Mouse (Mus musculus) lung, embryonic 16.5 days (tissue): ENCODE data around the gene Slc40a1. TPM values are rescaled to one million over a fixed set of nuclear protein-coding genes. Genes with fewer than 3 reads are reported as not detected.

Source experiments
- ATAC-seq: fragments of 200-750 bp; cut with Nextera tagmentation; 2 replicates; pipeline ENCODE4 v1.8.0; 2017; ENCODE audit warnings: low read depth, mild to moderate bottlenecking, moderate library complexity
- H3K27ac ChIP-seq: fragments of 300-500 bp; sonication (generic); 2 replicates; pipeline ENCODE4 v1.5.1; 2014; ENCODE audit warnings: mild to moderate bottlenecking, control low read depth, low read length
- H3K27me3 ChIP-seq: fragments of 300-500 bp; sonication (generic); 2 replicates; pipeline ENCODE4 v1.6.1; 2014; ENCODE audit warnings: low read depth, low read length, mixed read lengths; ENCODE audit not compliant: control insufficient read depth, insufficient read depth
- H3K36me3 ChIP-seq: fragments of 300-500 bp; sonication (generic); 2 replicates; pipeline ENCODE4 v1.6.1; 2014; ENCODE audit warnings: low read length; ENCODE audit not compliant: control insufficient read depth, insufficient read depth
- H3K4me1 ChIP-seq: fragments of 300-500 bp; sonication (generic); replicated peaks from 2 replicates; pipeline ENCODE4 v1.6.1; 2014; ENCODE audit warnings: low read length, mixed read lengths; ENCODE audit not compliant: control insufficient read depth, insufficient read depth
- H3K4me2 ChIP-seq: fragments of 300-500 bp; sonication (generic); 2 replicates; pipeline ENCODE4 v1.6.1; 2014; ENCODE audit warnings: low read depth, low read length, control low read depth
- H3K4me3 ChIP-seq: fragments of 300-500 bp; sonication (generic); 2 replicates; pipeline ENCODE4 v1.5.1; 2014; ENCODE audit warnings: mild to moderate bottlenecking, low read length, control low read depth
- H3K9ac ChIP-seq: fragments of 300-500 bp; sonication (generic); 2 replicates; pipeline ENCODE4 v1.6.1; 2014; ENCODE audit warnings: low read length, control low read depth
- H3K9me3 ChIP-seq: fragments of 300-500 bp; sonication (generic); 2 replicates; pipeline ENCODE4 v1.6.1; 2016; ENCODE audit warnings: low read length; ENCODE audit not compliant: control insufficient read depth
- WGBS: fragments of 180-500 bp; shearing (Covaris S2); extraction: QIAGEN DNeasy Blood & Tissue Kit; methylation state at CpG from one replicate; pipeline ENCODE4 v1.1.7; 2014; 5-methylcytosine and 5-hydroxymethylcytosine counted together
- polyA plus RNA-seq: library from polyadenylated mRNA; unstranded; fragments of >200 nt; fragmentation: Nextera tagmentation; extraction: Ambion mirVana; gene quantifications from 2 replicates; pipeline ENCODE4 v1.2.1, GENCODE M21; 2015

The Slc40a1 gene
- polyA plus RNA-seq, 1 experiment from 2014 or later, result 41.3 TPM

DNA sequence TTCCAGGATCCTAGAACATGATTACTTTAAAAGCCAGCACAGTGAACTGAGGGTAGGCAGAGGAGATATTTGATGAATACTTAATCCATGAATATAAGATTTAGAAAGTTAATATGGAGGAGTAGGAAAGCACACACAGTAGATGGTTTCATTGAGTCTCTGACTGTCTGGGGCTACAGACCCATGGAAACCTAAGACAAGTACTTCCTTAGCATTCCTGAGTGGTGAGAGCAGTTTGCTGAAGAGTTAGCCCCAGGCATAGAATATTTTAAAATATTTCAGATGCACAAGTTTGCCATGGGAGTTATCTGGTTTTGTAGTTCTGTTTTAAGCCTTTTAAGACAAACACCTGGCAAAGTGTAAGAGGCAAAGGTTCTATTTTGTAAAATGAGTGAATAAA, 65.2 kb downstream of the Slc40a1 start:
- Histone ChIP-seq H3K27me3 (peaks cover 2% of the 10 kb centered on the region; the same call in 1 of the 2 replicates), H3K36me3 (no peaks in the 10 kb centered on the region)
- ATAC-seq, result no peak

DNA sequence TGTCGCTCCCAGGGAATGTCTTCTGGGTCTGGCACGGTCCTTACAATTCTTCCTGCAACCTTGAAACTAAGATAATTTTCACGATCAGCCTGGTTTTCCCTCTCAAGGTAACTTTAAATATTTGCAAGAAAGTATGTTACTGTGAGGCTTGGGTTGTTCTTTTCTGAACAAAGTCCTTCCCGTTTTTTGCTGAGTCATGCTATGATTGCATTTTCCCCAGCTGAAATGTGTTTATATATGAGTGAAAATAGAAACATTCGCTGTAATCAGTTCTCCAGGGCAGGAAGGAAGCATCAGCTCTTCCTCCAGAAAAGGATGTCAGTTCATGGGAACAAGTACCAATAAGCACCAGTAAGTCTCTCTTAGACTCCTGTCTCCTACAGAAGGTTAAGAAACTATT, 66.0 kb downstream of the Slc40a1 start:
- no peaks in the 10 kb centered on the region; the same call in 1 of the 2 replicates for H3K9me3 ChIP-seq
- WGBS, result 22% methylated on average over 5 of the region's 5 CpGs
- ATAC-seq, result peak; percentile 63
- no peak overlapping the region for H3K4me3 ChIP-seq
- peak overlapping the region; percentile 45 for H3K4me2 ChIP-seq
- H3K36me3 ChIP-seq, result no peaks in the 10 kb centered on the region
- peaks cover 2% of the 10 kb centered on the region; the same call in 1 of the 2 replicates for H3K27me3 ChIP-seq
- H3K9ac ChIP-seq, result no peak overlapping the region
- peak overlapping the region; percentile 51; the same call in 1 of the 2 replicates for H3K27ac ChIP-seq
- H3K4me1 ChIP-seq, result peaks cover 15% of the 10 kb centered on the region

More for the DNA sequence above, 65.2 kb downstream of the Slc40a1 start:
- H3K4me2 ChIP-seq, result no peak overlapping the region
- H3K9ac ChIP-seq, result no peak overlapping the region
- H3K4me3 ChIP-seq, result no peak overlapping the region
- H3K27ac ChIP-seq, result no peak overlapping the region
- H3K4me1 ChIP-seq, result peaks cover 21% of the 10 kb centered on the region
- no peaks in the 10 kb centered on the region; the same call in 1 of the 2 replicates for H3K9me3 ChIP-seq

Other genes starting within 250 kb of the Slc40a1 start
- gene Wdr75, start 131.4 kb downstream of the Slc40a1 start, polyA plus RNA-seq, result 58.4 and 61.9 TPM in 2 replicates
- not detected in 2 replicates for gene Gm5269, start 36.2 kb downstream of the Slc40a1 start, polyA plus RNA-seq
- gene Dnah7b, start 139.8 kb upstream of the Slc40a1 start, polyA plus RNA-seq, result 1.7 and 3.0 TPM in 2 replicates